Mouse (Mus musculus) hindbrain, embryonic 10.5 days (tissue): ENCODE data around the gene P2ry10b. TPM values are rescaled to one million over a fixed set of nuclear protein-coding genes. Genes with fewer than 3 reads are reported as not detected.

Source experiments
- DNase-seq: peaks from one replicate; pipeline ENCODE4 v3.0.0-alpha.2; 2017; ENCODE audit warnings: low spot score
- H3K27ac ChIP-seq: fragments of 300-500 bp; sonication (generic); 2 replicates; pipeline ENCODE4 v1.5.1; 2016; ENCODE audit warnings: mild to moderate bottlenecking, moderate library complexity
- H3K27me3 ChIP-seq: fragments of 300-500 bp; sonication (generic); 2 replicates; pipeline ENCODE4 v1.6.1; 2016; ENCODE audit warnings: mild to moderate bottlenecking; ENCODE audit not compliant: poor library complexity, insufficient read depth, severe bottlenecking
- H3K36me3 ChIP-seq: fragments of 300-500 bp; sonication (generic); 2 replicates; pipeline ENCODE4 v1.6.1; 2016; ENCODE audit warnings: mild to moderate bottlenecking, moderate library complexity
- H3K4me1 ChIP-seq: fragments of 300-500 bp; sonication (generic); replicated peaks from 2 replicates; pipeline ENCODE4 v1.6.1; 2016; ENCODE audit warnings: mild to moderate bottlenecking
- H3K4me3 ChIP-seq: fragments of 300-500 bp; sonication (generic); 2 replicates; pipeline ENCODE4 v1.5.1; 2016; ENCODE audit warnings: mild to moderate bottlenecking, moderate library complexity
- H3K9me3 ChIP-seq: fragments of 300-500 bp; sonication (generic); 2 replicates; pipeline ENCODE4 v1.6.1; 2016; ENCODE audit warnings: mild to moderate bottlenecking, moderate library complexity
- WGBS: fragments of 180-500 bp; shearing (Covaris S2); methylation state at CpG from one replicate; pipeline ENCODE4 v1.1.7; 2016; 5-methylcytosine and 5-hydroxymethylcytosine counted together
- polyA plus RNA-seq: library from polyadenylated mRNA; unstranded; fragments of >200 nt; fragmentation: Nextera tagmentation; extraction: Ambion mirVana; gene quantifications from 2 replicates; pipeline ENCODE4 v1.2.1, GENCODE M21; 2016

P2ry10b gene
- polyA plus RNA-seq: 0.26 and 0.39 TPM in 2 replicates

DNA sequence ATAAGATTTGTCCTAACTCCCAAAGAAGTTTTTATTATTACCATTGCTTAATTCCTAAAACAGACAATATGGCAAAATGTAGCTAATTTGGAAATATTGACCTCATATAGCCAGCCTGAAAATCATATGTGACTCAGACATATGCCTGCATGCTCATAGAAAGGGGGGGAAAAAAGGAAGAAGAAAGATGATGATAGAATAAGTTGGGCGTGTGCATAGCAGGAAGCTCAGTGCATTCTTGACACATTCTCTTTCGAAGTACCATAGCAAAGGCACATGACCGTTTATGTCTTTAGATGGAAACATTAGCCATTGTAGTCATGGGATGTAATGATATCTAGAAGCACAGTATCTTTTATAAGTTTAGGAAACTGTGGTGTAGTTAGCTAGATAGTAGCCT, at the start of gene P2ry10b:
Gene P2ry10b, plus strand, starts transcription at position 247 of the 400 bp plus-strand sequence.
- no peak for DNase-seq
- Histone ChIP-seq H3K36me3 (no peaks in the 10 kb centered on the region), H3K27ac (no peak within 1 kb of the TSS), H3K27me3 (no peaks in the 10 kb centered on the region), H3K9me3 (no peaks in the 10 kb centered on the region), H3K4me3 (no peak within 1 kb of the TSS), H3K4me1 (no peaks in the 10 kb centered on the region)
- WGBS: 91% methylated on average over 3 of the region's 3 CpGs

DNA sequence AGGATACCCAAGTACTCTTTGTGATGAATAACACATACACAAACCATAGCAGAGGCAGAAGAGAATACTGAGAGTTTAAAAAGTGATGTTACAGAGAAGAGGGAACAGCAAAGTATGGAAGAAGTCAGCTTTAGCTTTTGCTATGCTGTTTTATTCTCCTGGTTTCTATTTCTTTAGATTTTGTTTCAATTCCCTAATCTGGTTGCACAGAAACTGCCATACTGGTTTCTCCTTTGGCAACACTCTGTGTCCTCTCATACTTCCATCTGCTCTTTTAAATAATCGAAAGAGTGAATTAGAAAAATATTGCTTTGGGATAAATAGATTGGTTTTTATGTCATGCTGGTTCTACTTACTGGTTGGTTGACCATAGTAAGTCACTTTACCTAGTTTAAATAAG, 32.4 kb upstream of the P2ry10b start:
- H3K36me3 ChIP-seq: no peaks in the 10 kb centered on the region
- no peak overlapping the region for H3K4me3 ChIP-seq
- 89% methylated on average over 1 of the region's 1 CpGs for WGBS
- no peak for DNase-seq
- no peaks in the 10 kb centered on the region for H3K27me3 ChIP-seq
- no peak overlapping the region for H3K27ac ChIP-seq
- H3K4me1 ChIP-seq: no peaks in the 10 kb centered on the region
- no peaks in the 10 kb centered on the region for H3K9me3 ChIP-seq

GRCm38 (mm10) chrX:107116987-107117386, 31.7 kb upstream of the P2ry10b start:
- no peak overlapping the region for H3K4me3 ChIP-seq
- H3K4me1 ChIP-seq: no peaks in the 10 kb centered on the region
- H3K9me3 ChIP-seq: no peaks in the 10 kb centered on the region
- no peaks in the 10 kb centered on the region for H3K36me3 ChIP-seq
- WGBS: 86% methylated on average over 1 of the region's 1 CpGs
- H3K27me3 ChIP-seq: no peaks in the 10 kb centered on the region
- no peak overlapping the region for H3K27ac ChIP-seq
- no peak for DNase-seq

- Histone ChIP-seq H3K27ac (no peak overlapping the region), H3K4me1 (no peaks in the 10 kb centered on the region), H3K27me3 (no peaks in the 10 kb centered on the region), H3K4me3 (no peak overlapping the region), H3K36me3 (no peaks in the 10 kb centered on the region), H3K9me3 (no peaks in the 10 kb centered on the region)
- DNase-seq: no peak
- 85% methylated on average over 3 of the region's 3 CpGs for WGBS
These were observed 5.5 kb upstream of the P2ry10b start for GRCm38 (mm10) chrX:107143184-107143583.

- 71% methylated on average over 2 of the region's 2 CpGs for WGBS
- H3K9me3 ChIP-seq: no peaks in the 10 kb centered on the region
- no peak overlapping the region for H3K4me3 ChIP-seq
- no peak overlapping the region for H3K27ac ChIP-seq
- no peak for DNase-seq
- H3K4me1 ChIP-seq: no peaks in the 10 kb centered on the region
- no peaks in the 10 kb centered on the region for H3K27me3 ChIP-seq
- H3K36me3 ChIP-seq: no peaks in the 10 kb centered on the region
These were observed 4.8 kb upstream of the P2ry10b start for GRCm38 (mm10) chrX:107143930-107144329.

GRCm38 (mm10) chrX:107149391-107149993, 765 bp downstream of the P2ry10b start:
- H3K4me1 ChIP-seq: no peaks in the 10 kb centered on the region
- no peak overlapping the region for H3K4me3 ChIP-seq
- H3K27ac ChIP-seq: no peak overlapping the region
- no peak for DNase-seq
- WGBS: 74% methylated on average over 4 of the region's 4 CpGs
- no peaks in the 10 kb centered on the region for H3K9me3 ChIP-seq
- no peaks in the 10 kb centered on the region for H3K27me3 ChIP-seq
- H3K36me3 ChIP-seq: no peaks in the 10 kb centered on the region

- Histone ChIP-seq H3K36me3 (no peaks in the 10 kb centered on the region), H3K27ac (no peak overlapping the region), H3K27me3 (no peaks in the 10 kb centered on the region), H3K9me3 (no peaks in the 10 kb centered on the region), H3K4me3 (no peak overlapping the region), H3K4me1 (no peaks in the 10 kb centered on the region)
- DNase-seq: no peak
- 60% methylated on average over 5 of the region's 5 CpGs for WGBS
These were observed 1.3 kb downstream of the P2ry10b start for GRCm38 (mm10) chrX:107150027-107150426.

GRCm38 (mm10) chrX:107150752-107151515, 2.2 kb downstream of the P2ry10b start:
- Histone ChIP-seq H3K27ac (no peak overlapping the region), H3K9me3 (no peaks in the 10 kb centered on the region), H3K4me3 (no peak overlapping the region), H3K4me1 (no peaks in the 10 kb centered on the region), H3K27me3 (0 out of 2 replicates have a peak, but pooled peaks cover under 1% of the 10 kb centered on the region), H3K36me3 (no peaks in the 10 kb centered on the region)
- 73% methylated on average over 4 of the region's 4 CpGs for WGBS
- DNase-seq: no peak

DNA sequence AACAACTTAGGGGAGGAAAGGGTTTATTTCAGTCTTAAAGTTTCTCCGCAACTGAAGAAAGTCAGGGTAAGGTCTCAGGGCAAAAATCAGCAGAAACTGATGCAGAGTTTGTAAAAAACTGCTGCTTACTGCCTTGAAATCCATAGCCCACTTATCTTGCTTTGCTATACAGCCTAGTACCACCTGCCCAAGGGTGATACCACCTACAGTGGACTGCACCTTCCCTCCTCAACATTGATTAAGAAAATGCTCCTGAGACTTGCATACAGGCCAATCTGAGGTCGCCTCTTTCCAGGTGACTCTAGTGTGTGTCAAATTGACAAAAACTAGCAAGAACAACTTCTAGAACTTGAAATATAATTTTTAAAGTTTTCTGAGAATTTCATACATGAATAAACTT, 7.3 kb downstream of the P2ry10b start:
- no peak for DNase-seq
- H3K27ac ChIP-seq: no peak overlapping the region
- H3K9me3 ChIP-seq: no peaks in the 10 kb centered on the region
- H3K27me3 ChIP-seq: 0 out of 2 replicates have a peak, but pooled peaks cover 3% of the 10 kb centered on the region
- WGBS: 76% methylated on average over 2 of the region's 2 CpGs
- no peaks in the 10 kb centered on the region for H3K4me1 ChIP-seq
- H3K4me3 ChIP-seq: no peak overlapping the region
- no peaks in the 10 kb centered on the region for H3K36me3 ChIP-seq

- Histone ChIP-seq H3K27ac (no peak overlapping the region), H3K4me3 (no peak overlapping the region), H3K4me1 (no peaks in the 10 kb centered on the region)
These were observed 11.8 kb downstream of the P2ry10b start for GRCm38 (mm10) chrX:107160496-107160895.

DNA sequence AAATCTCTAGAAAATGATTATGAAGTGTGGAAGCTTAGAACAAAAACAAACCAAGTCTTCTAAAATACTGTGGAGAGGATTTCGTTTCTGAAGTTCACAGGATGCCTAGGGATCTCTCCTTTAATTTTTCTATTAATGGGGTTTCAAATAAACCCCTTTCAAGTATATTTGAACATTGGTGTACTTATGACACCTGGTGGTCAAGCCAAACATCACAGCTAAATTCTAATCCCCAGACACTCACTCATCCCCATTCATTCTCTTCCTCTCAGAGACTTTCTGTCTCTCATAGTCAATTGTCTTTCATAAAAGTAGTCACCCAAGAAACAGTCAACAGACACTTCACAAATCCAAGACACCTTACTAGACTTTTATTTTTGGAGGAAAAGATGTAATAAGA, 19.6 kb downstream of the P2ry10b start:
- Histone ChIP-seq H3K36me3 (no peaks in the 10 kb centered on the region), H3K9me3 (no peaks in the 10 kb centered on the region), H3K4me1 (no peaks in the 10 kb centered on the region), H3K27ac (no peak overlapping the region), H3K27me3 (no peaks in the 10 kb centered on the region), H3K4me3 (no peak overlapping the region)
- no peak for DNase-seq
- WGBS: 20% methylated on average over 1 of the region's 1 CpGs

More at GRCm38 (mm10) chrX:107160496-107160895, 11.8 kb downstream of the P2ry10b start:
- Histone ChIP-seq H3K36me3 (no peaks in the 10 kb centered on the region), H3K27me3 (0 out of 2 replicates have a peak, but pooled peaks cover 3% of the 10 kb centered on the region), H3K9me3 (no peaks in the 10 kb centered on the region)
- no peak for DNase-seq

GRCm38 (mm10) chrX:107169128-107169527, 20.4 kb downstream of the P2ry10b start:
- no peak overlapping the region for H3K27ac ChIP-seq
- no peaks in the 10 kb centered on the region for H3K36me3 ChIP-seq
- no peaks in the 10 kb centered on the region for H3K4me1 ChIP-seq
- no peaks in the 10 kb centered on the region for H3K9me3 ChIP-seq
- H3K4me3 ChIP-seq: no peak overlapping the region
- DNase-seq: no peak
- H3K27me3 ChIP-seq: no peaks in the 10 kb centered on the region

DNA sequence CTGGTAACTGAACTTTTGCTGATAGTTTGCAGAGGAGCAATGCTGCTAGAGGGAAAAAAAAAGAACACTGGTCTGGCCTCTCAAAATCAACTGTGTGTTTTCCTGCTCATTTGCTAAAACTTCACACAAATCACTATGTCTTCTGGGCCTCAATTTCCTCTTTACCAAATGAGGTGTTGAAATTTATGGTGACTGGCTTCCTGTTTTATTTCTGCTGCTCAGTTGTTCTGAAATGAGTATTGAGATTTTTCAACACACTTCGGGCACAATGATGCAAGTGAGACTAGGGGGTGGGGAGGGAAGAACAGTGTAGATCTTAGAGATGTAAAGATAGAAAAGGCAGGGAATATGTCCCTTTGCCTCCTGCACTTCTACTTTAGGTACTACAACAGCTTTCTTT, 30.0 kb downstream of the P2ry10b start:
- Histone ChIP-seq H3K4me1 (no peaks in the 10 kb centered on the region), H3K4me3 (no peak overlapping the region), H3K27me3 (no peaks in the 10 kb centered on the region), H3K9me3 (no peaks in the 10 kb centered on the region), H3K36me3 (no peaks in the 10 kb centered on the region), H3K27ac (no peak overlapping the region)
- no peak for DNase-seq
- 80% methylated on average over 1 of the region's 1 CpGs for WGBS
